Mouse (Mus musculus) thymus, postnatal 14 days (tissue): ENCODE results near the gene Atg16l2.

Experiments used
- DNase-seq: peaks from one replicate; pipeline ENCODE4 v3.0.0; 2021

Gene Atg16l2

DNA sequence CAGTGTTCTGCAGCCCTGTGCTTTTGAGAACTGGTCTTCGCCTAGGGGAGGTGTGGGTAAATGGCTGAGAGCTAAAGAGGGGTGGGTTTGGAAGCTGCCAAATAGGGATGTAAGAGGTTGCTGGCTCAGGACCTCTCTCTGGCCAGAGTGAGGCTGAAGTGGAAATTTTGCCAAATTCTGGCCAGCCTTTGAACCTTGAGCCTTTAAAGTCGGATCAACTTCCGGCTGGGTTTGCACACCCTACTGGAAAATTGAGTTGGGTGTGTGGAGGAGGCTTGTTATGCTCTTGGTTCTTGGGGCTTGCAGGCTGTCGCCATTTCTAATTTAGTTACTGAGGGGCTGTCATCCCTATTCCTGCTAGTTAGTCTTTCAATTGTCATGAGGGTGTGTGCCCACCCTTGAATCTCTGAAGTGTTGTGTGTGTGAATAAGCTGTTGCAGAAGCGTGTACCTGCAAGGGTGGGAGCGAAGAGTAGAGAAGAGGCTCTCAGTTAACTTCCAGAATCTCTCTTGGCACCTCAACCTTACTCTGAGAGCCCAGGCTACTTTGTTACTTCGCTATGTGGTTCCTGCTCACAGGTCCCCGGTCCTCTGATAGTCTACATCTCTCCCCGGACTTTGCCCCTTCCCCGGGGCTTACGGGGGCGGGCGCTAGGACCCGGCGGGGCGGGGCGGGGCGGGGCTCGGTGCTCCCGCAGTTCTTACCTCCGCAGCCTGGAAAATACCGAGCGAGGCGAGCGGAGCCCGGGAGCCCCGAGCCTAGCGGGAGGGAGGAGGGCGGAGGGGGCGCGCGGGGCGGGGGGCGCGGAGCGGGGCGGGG is 18.6 kb upstream of the Atg16l2 start:
- no peak for DNase-seq

DNA sequence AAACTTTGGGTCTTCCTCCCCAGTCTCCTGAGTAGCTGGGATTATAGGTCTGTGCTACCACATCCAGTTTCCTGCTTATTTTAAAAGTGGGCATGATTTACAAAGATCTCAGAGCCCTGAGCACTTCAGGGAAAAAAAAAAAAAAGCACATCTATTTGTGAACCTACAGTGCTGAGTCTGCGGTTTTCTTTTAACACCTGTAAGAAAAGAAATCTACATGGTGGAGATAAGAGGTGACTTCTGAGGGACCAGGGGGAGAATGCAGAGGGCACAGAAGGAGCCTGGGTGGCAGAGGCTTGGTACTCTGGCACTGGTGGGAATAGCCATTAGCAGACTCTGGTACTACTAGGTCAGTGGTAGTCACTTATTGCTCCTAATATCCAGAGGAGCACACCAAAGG is 17.7 kb upstream of the Atg16l2 start:
- DNase-seq: no peak

- no peak for DNase-seq
Observed at GRCm38 (mm10) chr7:101318848-101319247, 16.8 kb upstream of the Atg16l2 start.

- DNase-seq: no peak
Observed at GRCm38 (mm10) chr7:101317014-101317413, 15.0 kb upstream of the Atg16l2 start, which contains the start of gene Stard10. TSS of gene Stard10 (plus strand) at chr7:101317086.

DNA sequence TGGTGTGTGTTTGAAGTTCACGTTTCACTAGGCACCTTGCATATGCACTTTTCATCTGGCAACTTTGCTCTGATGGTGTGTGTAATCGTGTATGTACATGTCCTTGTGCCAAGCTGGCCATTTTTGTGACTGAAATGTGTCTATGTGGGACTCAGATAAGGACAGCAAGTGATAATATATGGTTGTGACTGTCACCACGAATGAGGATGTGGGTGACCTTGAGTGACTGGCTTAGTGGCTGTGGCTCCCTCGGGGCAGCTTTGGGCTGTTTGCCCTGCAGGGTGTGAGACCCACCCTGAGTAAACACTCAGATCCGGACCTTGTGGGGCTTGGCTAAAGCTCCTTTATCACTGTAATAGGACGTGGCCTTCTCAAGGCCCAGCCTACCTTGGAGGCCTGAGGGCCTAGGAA is 14.5 kb upstream of the Atg16l2 start:
- no peak for DNase-seq

DNA sequence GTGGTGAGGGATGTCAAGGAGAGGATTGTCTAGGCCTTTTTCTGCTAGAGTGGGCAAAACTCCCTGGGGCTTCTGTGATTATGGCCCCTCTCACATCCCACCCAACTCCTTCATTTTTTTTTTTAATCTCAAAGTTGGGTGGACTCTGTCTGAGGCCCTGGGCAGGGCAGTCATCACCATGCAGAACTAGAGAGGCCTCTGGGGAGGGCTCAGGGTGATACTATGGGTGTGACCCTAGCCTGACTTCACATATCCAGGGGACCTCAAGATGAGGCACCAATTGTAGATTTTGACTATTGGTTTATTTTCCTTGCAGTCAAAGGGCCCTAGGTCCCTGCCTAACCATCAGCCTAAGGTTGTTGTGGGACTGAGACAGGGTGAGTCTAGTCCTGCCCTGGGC is 13.6 kb upstream of the Atg16l2 start:
- DNase-seq: no peak

DNA sequence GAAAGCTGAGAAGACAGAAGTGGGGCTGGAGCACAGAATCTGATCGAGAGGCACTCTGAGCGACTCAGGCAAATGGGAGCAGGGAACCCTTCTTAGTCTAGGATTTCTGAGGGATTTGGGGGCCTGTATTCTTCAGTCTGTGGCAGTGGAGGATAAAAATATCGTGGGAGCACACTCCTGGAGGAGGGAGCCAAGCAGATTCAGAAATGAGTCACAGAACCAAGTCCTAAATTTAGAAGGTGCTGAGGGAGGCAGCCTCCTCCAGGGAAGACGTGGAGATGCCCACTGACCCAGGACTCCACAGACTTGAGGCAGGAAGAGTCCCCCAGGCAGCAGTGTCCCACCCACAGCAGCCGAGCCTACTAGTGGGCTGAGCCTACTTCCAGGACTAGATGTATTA is 12.3 kb upstream of the Atg16l2 start:
- no peak for DNase-seq

GRCm38 (mm10) chr7:101313033-101313432 is 11.0 kb upstream of the Atg16l2 start:
- no peak for DNase-seq

GRCm38 (mm10) chr7:101311061-101311460 is 9.0 kb upstream of the Atg16l2 start:
- no peak for DNase-seq

GRCm38 (mm10) chr7:101310327-101311028 is 8.4 kb upstream of the Atg16l2 start:
- DNase-seq: peak; percentile 98

DNA sequence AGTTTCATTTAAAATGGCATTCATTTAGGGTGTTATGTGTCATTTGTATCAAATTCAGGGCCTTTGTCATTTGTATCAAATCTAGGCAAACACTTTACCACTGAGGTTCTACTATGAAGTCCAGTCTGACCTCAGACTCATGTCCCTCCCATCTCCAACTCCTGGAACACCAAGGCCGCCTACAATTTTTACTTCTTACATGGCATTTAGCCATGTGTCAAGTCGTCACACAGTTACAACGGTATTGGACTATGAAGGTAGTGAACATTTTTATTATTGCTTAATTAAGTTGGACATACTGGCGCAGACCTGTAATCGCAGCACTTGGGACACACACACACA is 7.9 kb upstream of the Atg16l2 start:
- DNase-seq: no peak

- DNase-seq: no peak
Observed at GRCm38 (mm10) chr7:101306841-101307240, 4.8 kb upstream of the Atg16l2 start.

- no peak for DNase-seq
Observed at GRCm38 (mm10) chr7:101302691-101303090, 640 bp upstream of the Atg16l2 start.

DNA sequence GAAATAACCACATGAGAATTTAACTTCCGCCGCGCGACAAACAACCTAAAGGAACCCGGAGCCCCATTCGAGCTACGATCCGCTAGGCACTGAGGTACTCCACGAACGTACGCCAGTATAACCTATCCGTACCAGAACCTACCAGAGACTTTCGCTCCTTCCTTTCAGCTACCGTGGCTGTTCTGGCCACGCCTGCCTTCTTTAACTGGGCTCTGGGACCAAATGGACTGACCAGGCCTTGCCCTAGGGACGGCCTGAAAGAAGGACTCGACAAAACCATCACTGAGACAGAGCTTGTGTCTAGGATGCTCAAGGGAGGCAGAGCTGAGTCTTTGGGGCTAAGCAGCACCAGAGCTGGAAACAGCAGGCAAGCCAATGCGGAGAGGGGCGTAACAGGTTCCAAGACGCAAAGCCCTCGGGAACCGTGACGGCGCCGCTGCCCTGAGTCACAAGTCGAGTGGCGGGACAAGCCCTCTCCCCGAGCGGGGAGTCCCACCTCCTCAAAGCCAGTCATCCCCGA is 630 bp downstream of the Atg16l2 start:
- peak; percentile 66 for DNase-seq

- DNase-seq: no peak
Observed at GRCm38 (mm10) chr7:101298375-101298774, 3.7 kb downstream of the Atg16l2 start.

GRCm38 (mm10) chr7:101297023-101297405 is 5.0 kb downstream of the Atg16l2 start:
- DNase-seq: no peak

- DNase-seq: peak; percentile 80
Observed at GRCm38 (mm10) chr7:101296252-101297022, 5.6 kb downstream of the Atg16l2 start.

DNA sequence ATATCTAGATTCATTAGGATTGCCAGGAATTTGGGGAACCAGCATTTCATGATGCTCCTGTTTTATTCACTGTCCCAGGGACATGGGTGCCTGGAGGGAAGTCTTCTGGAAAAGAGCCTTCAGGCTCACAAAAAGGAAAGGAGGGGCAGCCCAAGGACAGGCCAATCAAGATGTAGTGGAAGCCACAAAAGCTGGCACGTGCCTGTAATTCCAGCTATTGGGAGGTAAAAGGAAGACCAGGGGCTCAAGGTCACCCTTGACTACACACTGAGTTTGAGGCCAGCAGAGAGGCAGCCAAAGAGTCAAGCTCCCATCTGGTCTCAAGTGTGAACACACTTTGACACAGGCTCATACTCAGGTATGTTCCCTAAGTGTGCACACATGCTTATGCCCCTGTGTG is 6.6 kb downstream of the Atg16l2 start:
- DNase-seq: no peak

GRCm38 (mm10) chr7:101293611-101294010 is 8.4 kb downstream of the Atg16l2 start:
- no peak for DNase-seq

GRCm38 (mm10) chr7:101293138-101293537 is 8.9 kb downstream of the Atg16l2 start:
- no peak for DNase-seq

GRCm38 (mm10) chr7:101292696-101293095 is 9.4 kb downstream of the Atg16l2 start:
- DNase-seq: no peak

DNA sequence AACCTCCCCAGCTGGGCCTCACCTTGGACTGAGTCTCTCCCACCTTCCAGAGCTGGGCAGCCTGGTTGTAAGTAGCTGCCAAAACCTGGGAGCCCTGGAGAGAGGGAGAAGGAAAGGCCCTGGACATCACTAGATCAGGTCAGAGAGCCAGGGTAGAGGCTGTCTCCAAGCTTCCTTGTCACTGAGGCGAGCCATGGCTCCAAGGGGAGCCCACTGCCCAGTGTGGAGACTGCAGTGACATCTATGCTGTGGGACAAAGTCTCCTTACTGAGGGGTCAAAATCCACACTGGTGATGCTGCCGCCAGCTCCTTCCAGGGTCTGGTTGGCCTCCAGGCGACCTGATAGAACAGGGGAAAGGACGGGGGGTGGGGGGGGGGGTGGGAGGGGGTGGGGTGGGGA is 10.0 kb downstream of the Atg16l2 start:
- no peak for DNase-seq

DNA sequence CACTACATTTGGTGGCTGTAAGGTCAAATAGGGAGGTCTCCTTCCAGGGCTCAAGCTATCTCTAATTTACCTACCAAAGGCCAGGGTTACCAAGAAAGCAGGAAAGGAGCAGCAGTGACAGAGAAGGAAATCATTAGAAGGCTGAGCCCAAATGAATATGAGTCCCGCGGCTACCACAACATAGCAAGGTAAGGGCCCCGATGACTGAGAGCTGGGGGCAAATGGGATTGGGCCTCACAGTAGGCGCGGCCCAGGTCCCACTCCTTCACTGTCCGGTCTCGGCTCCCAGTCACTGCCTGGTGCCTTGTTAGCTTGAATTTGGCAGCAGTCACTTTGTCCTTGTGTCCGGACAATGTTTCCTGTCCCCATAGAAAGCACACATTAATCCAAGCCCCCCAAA is 10.4 kb downstream of the Atg16l2 start:
- DNase-seq: no peak
